Comparison of ENCODE assay signal across 9 mouse cellular contexts in the genomic region with DNA sequence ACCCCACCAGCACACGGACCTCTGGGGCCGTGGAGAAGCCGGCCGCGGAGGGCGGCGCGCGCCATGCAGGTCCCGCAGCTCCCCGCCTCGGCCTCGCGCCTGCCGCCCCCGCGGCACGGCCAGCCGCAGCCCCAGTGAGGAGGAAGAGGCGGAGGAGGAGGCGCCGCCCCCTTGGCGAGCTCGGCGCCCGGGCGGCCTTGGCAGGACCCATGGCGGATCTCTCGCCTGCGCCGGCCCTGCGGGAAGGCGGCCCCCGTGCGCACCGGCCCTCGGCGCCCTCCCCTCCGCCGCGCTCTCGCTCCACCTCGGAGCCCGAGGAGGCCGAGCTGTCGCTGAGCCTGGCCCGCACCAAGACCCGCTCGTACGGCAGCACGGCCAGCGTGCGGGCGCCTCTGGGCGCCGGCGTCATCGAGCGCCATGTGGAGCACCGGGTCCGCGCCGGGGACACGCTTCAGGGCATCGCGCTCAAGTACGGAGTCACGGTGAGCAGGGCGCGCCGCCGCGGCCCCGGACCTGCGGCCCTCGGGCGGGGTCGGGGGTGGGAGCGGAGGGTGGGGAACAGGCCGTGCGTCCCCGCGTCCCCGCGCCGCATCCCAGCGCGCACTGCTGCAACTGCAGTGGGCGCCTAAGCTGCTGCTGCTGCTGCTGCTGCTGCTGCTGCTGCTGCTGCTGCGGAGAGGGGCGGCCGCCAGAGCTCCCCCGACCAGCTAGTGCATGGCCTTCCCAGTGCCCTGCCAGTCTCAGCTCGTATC. TPM values are rescaled to one million over a fixed set of nuclear protein-coding genes. Genes with fewer than 3 reads are reported as not detected.
A peak's percentile ranks its signal among the peaks of the same experiment; 100 is the strongest.
DNase-seq lines count a peak whose midpoint lies in the region; ATAC-seq and TF ChIP-seq lines count a peak whose summit lies in the region.
"Had no signal": no experiment of that assay in that cellular context is flagged by ENCODE, and none has a peak within 500 bp of the region (broad histone marks: within the 10 kb centered on the region; RNA-seq: fewer than 3 reads in every experiment).

TSS of gene Lysmd2 (plus strand) at position 186 of the 752 bp plus-strand sequence.

- intact Hi-C loops in heart, adult 2 months (cut with DNase I), result no loop called here

- no peaks in the 10 kb centered on the region for H3K36me3 ChIP-seq in embryonic facial prominence, embryonic 12.5 days
- no peaks in the 10 kb centered on the region for H3K36me3 ChIP-seq in heart, adult 2 months (ENCODE audit: control insufficient read depth, insufficient read depth, low read length)
- no peaks in the 10 kb centered on the region for H3K36me3 ChIP-seq in kidney, adult 2 months (ENCODE audit: control insufficient read depth, insufficient read depth, low read length)
- H3K36me3 ChIP-seq in limb, embryonic 13.5 days, result no peaks in the 10 kb centered on the region
- H3K36me3 ChIP-seq in midbrain, embryonic 15.5 days (replicated peaks), result no peaks in the 10 kb centered on the region
- H3K36me3 ChIP-seq in stomach, embryonic 15.5 days, result no peaks in the 10 kb centered on the region

- H3K79me2 ChIP-seq in heart, adult 2 months (replicated peaks; ENCODE audit: control insufficient read depth, insufficient read depth, low read length), result no peaks in the 10 kb centered on the region; the same call in 1 of the 2 replicates

- WGBS in embryonic facial prominence, embryonic 12.5 days, result under 1% methylated on average over 84 of the region's 94 CpGs
- under 1% methylated on average over 91 of the region's 94 CpGs for WGBS in heart, adult 2 months
- under 1% methylated on average over 94 of the region's 94 CpGs for WGBS in kidney, adult 2 months
- under 1% methylated on average over 66 of the region's 94 CpGs for WGBS in limb, embryonic 13.5 days
- under 1% methylated on average over 70 of the region's 94 CpGs for WGBS in midbrain, embryonic 15.5 days
- 1% methylated on average over 79 of the region's 94 CpGs for WGBS in stomach, embryonic 15.5 days

- H3K4me3 ChIP-seq in embryonic facial prominence, embryonic 12.5 days, result peak within 1 kb of the TSS; percentile 80
- H3K4me3 ChIP-seq in heart, adult 2 months, result peak within 1 kb of the TSS; percentile 74
- H3K4me3 ChIP-seq in kidney, adult 2 months (ENCODE audit: insufficient read depth, low read depth, low read length), result peak within 1 kb of the TSS; percentile 61
- H3K4me3 ChIP-seq in limb, embryonic 13.5 days, result peak within 1 kb of the TSS; percentile 80
- peak within 1 kb of the TSS; percentile 69 for H3K4me3 ChIP-seq in midbrain, embryonic 15.5 days
- H3K4me3 ChIP-seq in stomach, embryonic 15.5 days (replicated peaks), result peak within 1 kb of the TSS; percentile 83

- no peaks in the 10 kb centered on the region for H3K27me3 ChIP-seq in embryonic facial prominence, embryonic 12.5 days
- H3K27me3 ChIP-seq in heart, adult 2 months (ENCODE audit: control insufficient read depth, insufficient read depth, low read length), result no peaks in the 10 kb centered on the region
- no peaks in the 10 kb centered on the region; the same call in 1 of the 2 replicates for H3K27me3 ChIP-seq in kidney, adult 2 months (replicated peaks; ENCODE audit: control insufficient read depth, insufficient read depth, low read length)
- H3K27me3 ChIP-seq in limb, embryonic 13.5 days, result no peaks in the 10 kb centered on the region
- no peaks in the 10 kb centered on the region for H3K27me3 ChIP-seq in midbrain, embryonic 15.5 days (replicated peaks)
- H3K27me3 ChIP-seq in stomach, embryonic 15.5 days (replicated peaks), result no peaks in the 10 kb centered on the region

- peak within 1 kb of the TSS; percentile 92 for H3K9ac ChIP-seq in embryonic facial prominence, embryonic 12.5 days
- H3K9ac ChIP-seq in heart, adult 2 months (ENCODE audit: low read depth, low read length), result peak within 1 kb of the TSS; percentile 82
- H3K9ac ChIP-seq in limb, embryonic 13.5 days, result peak within 1 kb of the TSS; percentile 92
- H3K9ac ChIP-seq in midbrain, embryonic 15.5 days, result peak within 1 kb of the TSS; percentile 66
- H3K9ac ChIP-seq in stomach, embryonic 15.5 days, result peak within 1 kb of the TSS; percentile 64

- H3K27ac ChIP-seq in embryonic facial prominence, embryonic 12.5 days, result peak within 1 kb of the TSS; percentile 87
- H3K27ac ChIP-seq in heart, adult 2 months, result peak within 1 kb of the TSS; percentile 81
- H3K27ac ChIP-seq in kidney, adult 2 months (ENCODE audit: insufficient read depth, low read depth, low read length), result no peak within 1 kb of the TSS
- H3K27ac ChIP-seq in limb, embryonic 13.5 days, result peak within 1 kb of the TSS; percentile 83
- peak within 1 kb of the TSS; percentile 96 for H3K27ac ChIP-seq in midbrain, embryonic 15.5 days
- H3K27ac ChIP-seq in stomach, embryonic 15.5 days, result peak within 1 kb of the TSS; percentile 69

- no peak for TF ChIP-seq CTCF in heart, adult 2 months (IDR thresholded peaks at IDR 0.05)
- no peak for TF ChIP-seq CTCF in kidney, adult 2 months (conservative IDR thresholded peaks at IDR 0.05; ENCODE audit: insufficient read depth, insufficient read length, low read depth, low read length)

- H3K9me3 ChIP-seq in embryonic facial prominence, embryonic 12.5 days, result no peaks in the 10 kb centered on the region
- H3K9me3 ChIP-seq in limb, embryonic 13.5 days, result no peaks in the 10 kb centered on the region
- no peaks in the 10 kb centered on the region for H3K9me3 ChIP-seq in midbrain, embryonic 15.5 days
- no peaks in the 10 kb centered on the region for H3K9me3 ChIP-seq in stomach, embryonic 15.5 days

- peak; percentile 32; the same call in 1 of the 2 replicates for TF ChIP-seq POLR2A in heart, adult 2 months (IDR thresholded peaks at IDR 0.05; ENCODE audit: insufficient read depth, low read depth, low read length)
- no peak for TF ChIP-seq POLR2A in kidney, adult 2 months (IDR thresholded peaks at IDR 0.05; ENCODE audit: low read depth, low read length)

- TF ChIP-seq EP300 in heart, adult 2 months (IDR thresholded peaks at IDR 0.05; ENCODE audit: insufficient read depth, low read depth, low read length), result no peak

- ATAC-seq in embryonic facial prominence, embryonic 12.5 days (ENCODE audit: insufficient number of reproducible peaks, insufficient read depth, low FRiP score, low TSS enrichment), result peak; percentile 89
- peak; percentile 90 for ATAC-seq in limb, embryonic 13.5 days (ENCODE audit: low FRiP score, low read depth)
- peak; percentile 91 for ATAC-seq in midbrain, embryonic 15.5 days (replicated peaks)
- peak; percentile 88 for ATAC-seq in stomach, embryonic 15.5 days (ENCODE audit: insufficient read depth, low FRiP score, low read depth)

- DNase-seq in urinary bladder, adult 18-20 months (ENCODE audit: low spot score in 2 of 2), result peak; percentile 71 to 77
- no peak for DNase-seq in urinary bladder, postnatal 10 days (ENCODE audit: low spot score)
- peak; percentile 88 to 90 for DNase-seq in heart, adult 2 months
- DNase-seq in kidney, adult 2 months, result peak; percentile 49

- H3K4me2 ChIP-seq in embryonic facial prominence, embryonic 12.5 days (replicated peaks), result peak within 1 kb of the TSS; percentile 83
- H3K4me2 ChIP-seq in limb, embryonic 13.5 days (replicated peaks), result peak within 1 kb of the TSS; percentile 83
- peak within 1 kb of the TSS; percentile 80 for H3K4me2 ChIP-seq in midbrain, embryonic 15.5 days
- H3K4me2 ChIP-seq in stomach, embryonic 15.5 days, result peak within 1 kb of the TSS; percentile 89

- peaks cover 4% of the 10 kb centered on the region; the same call in 1 of the 2 replicates for H3K4me1 ChIP-seq in embryonic facial prominence, embryonic 12.5 days
- H3K4me1 ChIP-seq in heart, adult 2 months (ENCODE audit: control insufficient read depth, insufficient read depth, low read length), result peaks cover 2% of the 10 kb centered on the region
- H3K4me1 ChIP-seq in kidney, adult 2 months (ENCODE audit: control insufficient read depth, insufficient read depth, low read length), result no peaks in the 10 kb centered on the region
- peaks cover 16% of the 10 kb centered on the region; the same call in 1 of the 2 replicates for H3K4me1 ChIP-seq in limb, embryonic 13.5 days
- H3K4me1 ChIP-seq in midbrain, embryonic 15.5 days, result peaks cover 12% of the 10 kb centered on the region
- H3K4me1 ChIP-seq in stomach, embryonic 15.5 days, result peaks cover 4% of the 10 kb centered on the region; the same call in 1 of the 2 replicates

RNA-seq across cellular contexts. Expression of gene Lysmd2, which starts in this region (rescaled TPM):
- 28.5 and 28.6 TPM in 2 replicates for polyA plus RNA-seq in embryonic facial prominence, embryonic 12.5 days (2016; fragmentation: Nextera tagmentation; extraction: Ambion mirVana)
- total RNA-seq in heart, adult 2 months (2021), result 1 to 10 TPM; 6.9 to 8.5 TPM
- polyA plus RNA-seq in heart, adult 2 months (2012; rRNA removed), result 16.4 and 18.1 TPM in 2 replicates
- polyA plus RNA-seq in kidney, adult 2 months (2012; rRNA removed), result 2.5 and 3.4 TPM in 2 replicates
- polyA plus RNA-seq in limb, embryonic 13.5 days (2015; fragmentation: Nextera tagmentation; extraction: Ambion mirVana), result 36.7 and 38.3 TPM in 2 replicates
- polyA plus RNA-seq in midbrain, embryonic 15.5 days (2015; fragmentation: Nextera tagmentation; extraction: Ambion mirVana), result 27.8 and 31.9 TPM in 2 replicates
- 28.3 and 29.1 TPM in 2 replicates for polyA plus RNA-seq in stomach, embryonic 15.5 days (2015; fragmentation: Nextera tagmentation; extraction: Ambion mirVana)
- total RNA-seq: MEL had no signal
